Mouse (Mus musculus): ENCODE data around the gene Necap2. TPM values are rescaled to one million over a fixed set of nuclear protein-coding genes. Genes with fewer than 3 reads are reported as not detected.

The Necap2 gene
- 50.0 and 51.2 TPM in 2 replicates for polyA plus RNA-seq (2014; fragmentation: Nextera tagmentation; extraction: Ambion mirVana)

GRCm38 (mm10) chr4:141077681-141078509, at the start of gene Necap2:
TSS of gene Necap2 (minus strand) at chr4:141078357.
- no peaks in the 10 kb centered on the region for H3K36me3 ChIP-seq (ENCODE audit: control insufficient read depth, insufficient read depth, low read length)
- ATAC-seq (replicated peaks; ENCODE audit: low FRiP score) (peak; percentile 93), DNase-seq (ENCODE audit: low spot score) (peak; percentile 97)
- peak within 1 kb of the TSS; percentile 85 for H3K9ac ChIP-seq (ENCODE audit: low read length)
- H3K4me3 ChIP-seq (ENCODE audit: low read depth, low read length) = peak within 1 kb of the TSS; percentile 97
- H3K9me3 ChIP-seq (ENCODE audit: control insufficient read depth, low read length) = no peaks in the 10 kb centered on the region
- no peak within 1 kb of the TSS for H3K27ac ChIP-seq (ENCODE audit: low read depth, low read length)
- 2% methylated on average over 67 of the region's 67 CpGs for WGBS
- peaks cover 8% of the 10 kb centered on the region; the same call in 1 of the 2 replicates for H3K4me1 ChIP-seq (replicated peaks; ENCODE audit: control insufficient read depth, insufficient read depth, low read length)
- H3K4me2 ChIP-seq (ENCODE audit: low read depth, low read length, severe bottlenecking) = peak within 1 kb of the TSS; percentile 99
- H3K27me3 ChIP-seq (ENCODE audit: control insufficient read depth, insufficient read depth, low read length) = no peaks in the 10 kb centered on the region

- no peak for ATAC-seq (replicated peaks; ENCODE audit: low FRiP score)
- H3K4me3 ChIP-seq (ENCODE audit: low read depth, low read length) = no peak overlapping the region
- no peak overlapping the region for H3K4me2 ChIP-seq (ENCODE audit: low read depth, low read length, severe bottlenecking)
- no peak overlapping the region for H3K9ac ChIP-seq (ENCODE audit: low read length)
- no peak for DNase-seq (ENCODE audit: low spot score)
- H3K9me3 ChIP-seq (ENCODE audit: control insufficient read depth, low read length) = no peaks in the 10 kb centered on the region
- 32% methylated on average over 1 of the region's 1 CpGs for WGBS
- no peaks in the 10 kb centered on the region for H3K36me3 ChIP-seq (ENCODE audit: control insufficient read depth, insufficient read depth, low read length)
- H3K27ac ChIP-seq (ENCODE audit: low read depth, low read length) = no peak overlapping the region
- H3K27me3 ChIP-seq (ENCODE audit: control insufficient read depth, insufficient read depth, low read length) = no peaks in the 10 kb centered on the region
- H3K4me1 ChIP-seq (replicated peaks; ENCODE audit: control insufficient read depth, insufficient read depth, low read length) = 0 out of 2 replicates have a peak, but pooled peaks cover 3% of the 10 kb centered on the region
Observed at GRCm38 (mm10) chr4:141123065-141123464, 44.9 kb upstream of the Necap2 start.

- H3K9ac ChIP-seq (ENCODE audit: low read length) = no peak overlapping the region
- no peak overlapping the region for H3K27ac ChIP-seq (ENCODE audit: low read depth, low read length)
- no peaks in the 10 kb centered on the region; the same call in 1 of the 2 replicates for H3K36me3 ChIP-seq (ENCODE audit: control insufficient read depth, insufficient read depth, low read length)
- H3K4me1 ChIP-seq (replicated peaks; ENCODE audit: control insufficient read depth, insufficient read depth, low read length) = 0 out of 2 replicates have a peak, but pooled peaks cover 3% of the 10 kb centered on the region
- no peak overlapping the region for H3K4me2 ChIP-seq (ENCODE audit: low read depth, low read length, severe bottlenecking)
- ATAC-seq (replicated peaks; ENCODE audit: low FRiP score) (no peak), DNase-seq (ENCODE audit: low spot score) (no peak)
- 89% methylated on average over 7 of the region's 7 CpGs for WGBS
- no peaks in the 10 kb centered on the region for H3K9me3 ChIP-seq (ENCODE audit: control insufficient read depth, low read length)
- H3K27me3 ChIP-seq (ENCODE audit: control insufficient read depth, insufficient read depth, low read length) = no peaks in the 10 kb centered on the region
- H3K4me3 ChIP-seq (ENCODE audit: low read depth, low read length) = no peak overlapping the region
Observed at GRCm38 (mm10) chr4:141122663-141123062, 44.5 kb upstream of the Necap2 start.

GRCm38 (mm10) chr4:141120700-141121099, 42.5 kb upstream of the Necap2 start:
- H3K27ac ChIP-seq (ENCODE audit: low read depth, low read length) = no peak overlapping the region
- 0 out of 2 replicates have a peak, but pooled peaks cover 3% of the 10 kb centered on the region for H3K4me1 ChIP-seq (replicated peaks; ENCODE audit: control insufficient read depth, insufficient read depth, low read length)
- peaks cover 2% of the 10 kb centered on the region; the same call in 1 of the 2 replicates for H3K36me3 ChIP-seq (ENCODE audit: control insufficient read depth, insufficient read depth, low read length)
- no peaks in the 10 kb centered on the region for H3K9me3 ChIP-seq (ENCODE audit: control insufficient read depth, low read length)
- no peak overlapping the region for H3K4me3 ChIP-seq (ENCODE audit: low read depth, low read length)
- no peak overlapping the region for H3K4me2 ChIP-seq (ENCODE audit: low read depth, low read length, severe bottlenecking)
- no peaks in the 10 kb centered on the region for H3K27me3 ChIP-seq (ENCODE audit: control insufficient read depth, insufficient read depth, low read length)
- 23% methylated on average over 11 of the region's 11 CpGs for WGBS
- DNase-seq (ENCODE audit: low spot score) = peak; percentile 88
- no peak overlapping the region for H3K9ac ChIP-seq (ENCODE audit: low read length)
- peak; percentile 58; the same call in 1 of the 2 replicates for ATAC-seq (replicated peaks; ENCODE audit: low FRiP score)

- H3K36me3 ChIP-seq (ENCODE audit: control insufficient read depth, insufficient read depth, low read length) = peaks cover 2% of the 10 kb centered on the region; the same call in 1 of the 2 replicates
- H3K4me1 ChIP-seq (replicated peaks; ENCODE audit: control insufficient read depth, insufficient read depth, low read length) = 0 out of 2 replicates have a peak, but pooled peaks cover 3% of the 10 kb centered on the region
- H3K27me3 ChIP-seq (ENCODE audit: control insufficient read depth, insufficient read depth, low read length) = no peaks in the 10 kb centered on the region
- H3K27ac ChIP-seq (ENCODE audit: low read depth, low read length) = no peak overlapping the region
- DNase-seq (ENCODE audit: low spot score) = no peak
- no peak overlapping the region for H3K4me3 ChIP-seq (ENCODE audit: low read depth, low read length)
- no peaks in the 10 kb centered on the region for H3K9me3 ChIP-seq (ENCODE audit: control insufficient read depth, low read length)
- H3K4me2 ChIP-seq (ENCODE audit: low read depth, low read length, severe bottlenecking) = no peak overlapping the region
- 64% methylated on average over 4 of the region's 4 CpGs for WGBS
- no peak overlapping the region for H3K9ac ChIP-seq (ENCODE audit: low read length)
- no peak for ATAC-seq (replicated peaks; ENCODE audit: low FRiP score)
Observed at GRCm38 (mm10) chr4:141118691-141119090, 40.5 kb upstream of the Necap2 start.

GRCm38 (mm10) chr4:141115398-141115797, 37.2 kb upstream of the Necap2 start:
- Histone ChIP-seq H3K4me3 (ENCODE audit: low read depth, low read length) (no peak overlapping the region), H3K4me2 (ENCODE audit: low read depth, low read length, severe bottlenecking) (no peak overlapping the region), H3K4me1 (replicated peaks; ENCODE audit: control insufficient read depth, insufficient read depth, low read length) (0 out of 2 replicates have a peak, but pooled peaks cover under 1% of the 10 kb centered on the region), H3K36me3 (ENCODE audit: control insufficient read depth, insufficient read depth, low read length) (peaks cover 2% of the 10 kb centered on the region; the same call in 1 of the 2 replicates), H3K27me3 (ENCODE audit: control insufficient read depth, insufficient read depth, low read length) (no peaks in the 10 kb centered on the region), H3K27ac (ENCODE audit: low read depth, low read length) (no peak overlapping the region), H3K9me3 (ENCODE audit: control insufficient read depth, low read length) (no peaks in the 10 kb centered on the region), H3K9ac (ENCODE audit: low read length) (no peak overlapping the region)
- DNase-seq (ENCODE audit: low spot score) = no peak
- 72% methylated on average over 8 of the region's 8 CpGs for WGBS
- ATAC-seq (replicated peaks; ENCODE audit: low FRiP score) = no peak

- WGBS = 90% methylated on average over 6 of the region's 6 CpGs
- H3K27me3 ChIP-seq (ENCODE audit: control insufficient read depth, insufficient read depth, low read length) = no peaks in the 10 kb centered on the region
- H3K9me3 ChIP-seq (ENCODE audit: control insufficient read depth, low read length) = no peaks in the 10 kb centered on the region
- no peak overlapping the region for H3K27ac ChIP-seq (ENCODE audit: low read depth, low read length)
- H3K9ac ChIP-seq (ENCODE audit: low read length) = no peak overlapping the region; the same call in 1 of the 2 replicates
- H3K4me1 ChIP-seq (replicated peaks; ENCODE audit: control insufficient read depth, insufficient read depth, low read length) = no peaks in the 10 kb centered on the region
- no peak for DNase-seq (ENCODE audit: low spot score)
- no peak overlapping the region for H3K4me3 ChIP-seq (ENCODE audit: low read depth, low read length)
- ATAC-seq (replicated peaks; ENCODE audit: low FRiP score) = no peak
- no peak overlapping the region for H3K4me2 ChIP-seq (ENCODE audit: low read depth, low read length, severe bottlenecking)
- peaks cover 2% of the 10 kb centered on the region; the same call in 1 of the 2 replicates for H3K36me3 ChIP-seq (ENCODE audit: control insufficient read depth, insufficient read depth, low read length)
Observed at GRCm38 (mm10) chr4:141114521-141114981, 36.4 kb upstream of the Necap2 start.

- H3K4me2 ChIP-seq (ENCODE audit: low read depth, low read length, severe bottlenecking) = no peak overlapping the region
- ATAC-seq (replicated peaks; ENCODE audit: low FRiP score) (no peak), DNase-seq (ENCODE audit: low spot score) (no peak)
- no peaks in the 10 kb centered on the region for H3K9me3 ChIP-seq (ENCODE audit: control insufficient read depth, low read length)
- no peaks in the 10 kb centered on the region for H3K4me1 ChIP-seq (replicated peaks; ENCODE audit: control insufficient read depth, insufficient read depth, low read length)
- H3K27ac ChIP-seq (ENCODE audit: low read depth, low read length) = no peak overlapping the region
- no peak overlapping the region for H3K9ac ChIP-seq (ENCODE audit: low read length)
- H3K27me3 ChIP-seq (ENCODE audit: control insufficient read depth, insufficient read depth, low read length) = no peaks in the 10 kb centered on the region
- H3K4me3 ChIP-seq (ENCODE audit: low read depth, low read length) = no peak overlapping the region
- whole genome bisulfite sequencing = 81% methylated on average over 7 of the region's 7 CpGs
- H3K36me3 ChIP-seq (ENCODE audit: control insufficient read depth, insufficient read depth, low read length) = peaks cover 2% of the 10 kb centered on the region; the same call in 1 of the 2 replicates
Observed at GRCm38 (mm10) chr4:141113831-141114230, 35.7 kb upstream of the Necap2 start.

Measured in forebrain, embryonic 11.5 days (tissue).